Mouse (Mus musculus): Measurements from ENCODE around the gene Gm43552. TPM values are rescaled to one million over a fixed set of nuclear protein-coding genes. Genes with fewer than 3 reads are reported as not detected.
"Not testable (repeated sequence)": the region's sequence is repeated elsewhere in the genome, so short reads cannot be mapped to it uniquely, and the experiment has no call there.

The Gm43552 gene
- not detected in 2 replicates for polyA plus RNA-seq (2015; fragmentation: Nextera tagmentation; extraction: Ambion mirVana)

DNA sequence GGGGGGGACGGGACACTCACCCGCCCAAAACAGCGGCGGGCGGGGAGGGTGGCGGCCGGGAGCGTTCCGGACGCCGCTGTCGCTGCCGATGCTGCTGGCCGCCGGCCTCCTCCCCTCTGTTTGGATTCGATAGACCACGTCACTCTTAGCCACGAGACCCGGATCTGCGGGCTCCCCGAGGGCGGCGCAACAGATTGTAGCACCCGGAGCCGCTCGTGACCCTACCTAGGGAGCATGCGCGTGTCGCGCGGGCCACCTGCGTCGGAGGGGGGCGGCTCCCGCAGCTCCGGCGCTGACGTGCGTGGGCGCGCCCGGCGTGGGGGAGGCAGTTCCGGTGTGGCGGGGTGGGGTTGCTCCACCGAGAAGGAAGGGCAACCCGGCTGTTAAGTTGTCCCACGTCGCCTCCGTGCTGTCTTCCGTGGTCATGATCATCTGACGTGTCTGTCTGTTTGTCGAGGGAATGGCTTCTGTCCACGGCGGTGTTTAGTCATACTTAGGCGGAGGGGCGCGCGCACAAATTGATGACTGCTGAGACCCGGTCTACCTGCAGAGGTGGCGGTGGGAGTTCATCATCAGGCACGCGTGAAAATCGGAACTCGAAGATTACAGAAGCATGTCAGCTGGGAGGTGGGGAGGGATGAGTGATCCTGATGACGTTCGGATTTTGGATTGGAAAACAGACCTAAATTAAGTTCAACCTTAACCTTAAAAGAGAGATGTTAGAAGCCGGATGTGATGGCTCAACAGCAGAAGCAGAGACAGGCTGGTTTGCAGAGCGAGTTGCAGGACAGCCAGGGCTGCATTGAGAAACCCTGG is at the start of gene Gm43552:
Gene Gm43552, minus strand, starts transcription at position 118 of the 816 bp plus-strand sequence.
- Histone ChIP-seq H3K9ac (peak within 1 kb of the TSS; percentile 88), H3K4me2 (peak within 1 kb of the TSS; percentile 85), H3K27me3 (no peaks in the 10 kb centered on the region), H3K27ac (peak within 1 kb of the TSS; percentile 98), H3K36me3 (no peaks in the 10 kb centered on the region), H3K4me3 (replicated peaks) (peak within 1 kb of the TSS; percentile 88), H3K4me1 (peaks cover 14% of the 10 kb centered on the region), H3K9me3 (replicated peaks) (no peaks in the 10 kb centered on the region)
- ATAC-seq (replicated peaks; ENCODE audit: low FRiP score), result peak; percentile 97
- under 1% methylated on average over 64 of the region's 69 CpGs for WGBS

- Histone ChIP-seq H3K9me3 (replicated peaks) (no peaks in the 10 kb centered on the region), H3K36me3 (peaks cover 3% of the 10 kb centered on the region; the same call in 1 of the 2 replicates), H3K4me1 (peaks cover 8% of the 10 kb centered on the region; the same call in 1 of the 2 replicates), H3K27me3 (no peaks in the 10 kb centered on the region), H3K9ac (no peak overlapping the region), H3K27ac (no peak overlapping the region), H3K4me3 (replicated peaks) (no peak overlapping the region), H3K4me2 (no peak overlapping the region)
- WGBS, result 80% methylated on average over 3 of the region's 3 CpGs
- ATAC-seq (replicated peaks; ENCODE audit: low FRiP score), result no peak
Measured at GRCm38 (mm10) chr5:65541889-65542288, 49.3 kb upstream of the Gm43552 start.

GRCm38 (mm10) chr5:65539786-65540185 is 47.2 kb upstream of the Gm43552 start:
- H3K4me2 ChIP-seq, result no peak overlapping the region
- peaks cover 15% of the 10 kb centered on the region for H3K4me1 ChIP-seq
- H3K36me3 ChIP-seq, result no peaks in the 10 kb centered on the region
- no peak overlapping the region for H3K4me3 ChIP-seq (replicated peaks)
- H3K9ac ChIP-seq, result no peak overlapping the region
- no peaks in the 10 kb centered on the region for H3K27me3 ChIP-seq
- H3K9me3 ChIP-seq (replicated peaks), result no peaks in the 10 kb centered on the region
- WGBS, result 96% methylated on average over 3 of the region's 3 CpGs
- ATAC-seq (replicated peaks; ENCODE audit: low FRiP score), result no peak
- no peak overlapping the region for H3K27ac ChIP-seq

DNA sequence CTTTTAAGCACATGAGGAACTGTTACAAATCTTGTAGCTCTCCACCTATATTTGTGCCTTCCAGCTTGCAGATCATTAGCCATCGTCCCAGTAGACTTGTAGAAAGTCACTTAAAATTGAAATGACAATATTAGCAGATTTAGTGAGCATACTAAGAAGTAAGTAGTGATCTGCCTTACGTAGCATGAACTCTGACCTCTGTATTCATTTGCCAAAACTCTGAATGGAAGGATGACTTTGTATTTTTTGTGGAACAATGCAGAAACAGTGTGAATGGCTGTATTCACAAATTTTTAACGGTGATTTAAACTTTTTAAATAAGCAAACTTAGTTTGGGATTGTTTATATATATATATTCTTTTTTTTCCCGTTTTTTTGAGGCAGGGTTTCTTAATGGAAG is 46.2 kb upstream of the Gm43552 start:
- Histone ChIP-seq H3K27ac (no peak overlapping the region), H3K9ac (no peak overlapping the region), H3K4me1 (peaks cover 15% of the 10 kb centered on the region), H3K27me3 (no peaks in the 10 kb centered on the region), H3K4me2 (peak overlapping the region; percentile 51), H3K9me3 (replicated peaks) (no peaks in the 10 kb centered on the region), H3K4me3 (replicated peaks) (peak overlapping the region; percentile 23), H3K36me3 (no peaks in the 10 kb centered on the region)
- WGBS, result 40% methylated on average over 4 of the region's 4 CpGs
- ATAC-seq (replicated peaks; ENCODE audit: low FRiP score), result no peak

- under 1% methylated on average over 4 of the region's 4 CpGs for WGBS
- peak overlapping the region; percentile 73 for H3K4me2 ChIP-seq
- no peak for ATAC-seq (replicated peaks; ENCODE audit: low FRiP score)
- peak overlapping the region; percentile 99 for H3K27ac ChIP-seq
- H3K36me3 ChIP-seq, result no peaks in the 10 kb centered on the region
- H3K9me3 ChIP-seq (replicated peaks), result no peaks in the 10 kb centered on the region
- peak overlapping the region; percentile 97 for H3K9ac ChIP-seq
- H3K4me1 ChIP-seq, result peaks cover 15% of the 10 kb centered on the region
- H3K4me3 ChIP-seq (replicated peaks), result peak overlapping the region; percentile 86
- H3K27me3 ChIP-seq, result no peaks in the 10 kb centered on the region
Measured at GRCm38 (mm10) chr5:65538121-65538520, 45.5 kb upstream of the Gm43552 start.

DNA sequence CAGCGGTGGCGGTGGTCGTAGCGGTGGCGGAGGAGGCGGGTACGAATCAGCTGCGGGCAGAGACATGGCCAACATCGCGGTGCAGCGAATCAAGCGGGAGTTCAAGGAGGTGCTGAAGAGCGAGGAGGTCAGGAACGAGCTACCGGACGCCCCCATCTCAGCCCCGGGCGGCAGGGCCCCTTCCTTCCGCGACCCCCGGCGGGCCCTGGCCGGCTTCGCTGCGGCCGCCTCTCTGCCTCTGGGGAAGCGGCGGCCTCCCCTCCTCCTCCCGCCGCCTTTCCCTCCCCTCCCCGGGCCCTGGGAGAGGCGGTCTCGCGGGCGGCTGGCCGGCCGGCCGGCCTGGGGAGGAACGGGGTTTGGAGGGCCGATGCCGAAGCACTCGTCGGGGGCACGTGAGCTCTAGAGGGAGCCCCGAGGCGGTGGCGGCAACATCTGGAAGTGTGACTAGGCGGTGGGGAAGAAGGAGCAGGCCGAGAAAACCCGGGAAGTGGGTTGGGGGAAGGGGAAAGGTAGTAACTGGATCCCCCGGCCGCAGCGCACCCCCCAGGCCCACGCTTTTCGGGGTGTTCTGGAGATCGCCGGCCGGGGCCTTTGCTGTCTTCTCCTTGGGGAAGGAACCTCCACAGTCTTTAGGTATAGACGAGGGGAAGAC is 44.9 kb upstream of the Gm43552 start:
- Histone ChIP-seq H3K4me1 (peaks cover 15% of the 10 kb centered on the region), H3K36me3 (no peaks in the 10 kb centered on the region), H3K9me3 (replicated peaks) (no peaks in the 10 kb centered on the region), H3K27me3 (no peaks in the 10 kb centered on the region), H3K27ac (peak overlapping the region; percentile 99), H3K4me3 (replicated peaks) (peak overlapping the region; percentile 86), H3K9ac (peak overlapping the region; percentile 97), H3K4me2 (peak overlapping the region; percentile 73)
- under 1% methylated on average over 56 of the region's 59 CpGs for WGBS
- ATAC-seq (replicated peaks; ENCODE audit: low FRiP score), result peak; percentile 73

DNA sequence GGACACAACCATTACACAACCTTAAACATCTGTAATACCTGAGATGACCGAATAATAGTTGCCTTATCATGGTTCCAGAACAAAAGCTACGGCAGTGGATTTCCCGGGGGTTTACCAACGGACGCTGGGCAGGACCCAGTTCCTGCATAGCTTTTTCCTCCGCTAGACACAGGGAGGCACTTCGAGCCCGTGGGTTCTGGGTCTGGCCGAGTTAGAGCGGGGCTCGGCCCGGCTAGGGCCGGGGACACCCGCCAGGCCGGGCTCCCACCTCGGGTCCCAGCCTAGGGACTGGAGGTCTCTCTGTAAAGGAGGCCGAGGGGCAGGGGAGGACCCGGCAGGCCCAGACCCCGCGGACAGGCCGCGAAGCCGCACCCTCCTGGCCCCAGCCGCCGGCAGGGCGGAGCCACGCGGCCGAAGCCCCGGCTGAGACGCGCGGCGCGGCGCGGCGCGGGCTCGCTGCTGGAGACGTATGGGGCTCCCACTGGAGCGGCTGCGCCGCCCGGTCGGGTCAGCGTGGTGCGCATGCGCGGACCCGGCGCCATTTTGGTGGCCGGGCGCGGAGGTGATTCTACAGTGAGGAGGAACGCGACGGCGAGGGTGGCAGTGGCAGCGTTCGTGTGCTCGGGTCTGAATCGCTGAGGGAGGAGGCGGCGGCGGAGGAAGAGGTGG is 44.3 kb upstream of the Gm43552 start, which contains the start of the genes Smim14 and Ube2k:
Gene Smim14, minus strand, starts transcription at position 434 of the 669 bp plus-strand sequence.
Gene Ube2k, plus strand, starts transcription at position 483 of the 669 bp plus-strand sequence.
- peaks cover 15% of the 10 kb centered on the region for H3K4me1 ChIP-seq
- H3K4me2 ChIP-seq, result peak within 1 kb of the TSS; percentile 73
- WGBS, result under 1% methylated on average over 64 of the region's 66 CpGs
- ATAC-seq (replicated peaks; ENCODE audit: low FRiP score), result peak; percentile 99
- H3K9me3 ChIP-seq (replicated peaks), result no peaks in the 10 kb centered on the region
- no peaks in the 10 kb centered on the region for H3K36me3 ChIP-seq
- peak within 1 kb of the TSS; percentile 86 for H3K4me3 ChIP-seq (replicated peaks)
- H3K27ac ChIP-seq, result peak within 1 kb of the TSS; percentile 99
- H3K27me3 ChIP-seq, result no peaks in the 10 kb centered on the region
- peak within 1 kb of the TSS; percentile 97 for H3K9ac ChIP-seq

DNA sequence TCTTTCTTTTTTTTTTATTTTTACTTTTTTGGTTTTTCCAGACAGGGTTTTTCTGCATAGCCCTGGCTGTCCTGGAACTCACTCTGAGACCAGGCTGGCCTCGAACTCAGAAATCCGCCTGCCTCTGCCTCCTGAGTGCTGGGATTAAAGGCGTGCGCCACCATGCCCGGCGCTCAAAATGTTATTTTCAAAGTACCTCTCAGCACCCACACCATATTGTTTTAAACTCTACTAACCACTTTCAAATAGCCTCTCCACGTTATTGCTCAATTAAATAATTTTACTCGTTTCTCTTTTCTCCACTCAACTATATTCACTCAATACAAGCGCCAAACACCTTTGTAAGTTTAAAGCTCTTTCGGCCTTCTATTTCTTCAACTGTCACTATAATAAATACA is 43.4 kb upstream of the Gm43552 start:
- Histone ChIP-seq H3K27ac (peak overlapping the region; percentile 99), H3K4me2 (peak overlapping the region; percentile 73), H3K4me1 (peaks cover 15% of the 10 kb centered on the region), H3K9ac (peak overlapping the region; percentile 97), H3K4me3 (replicated peaks) (peak overlapping the region; percentile 86)
- WGBS, result 86% methylated on average over 10 of the region's 10 CpGs
- not testable (repeated sequence) for H3K36me3 ChIP-seq; ATAC-seq (replicated peaks; ENCODE audit: low FRiP score); H3K9me3 ChIP-seq (replicated peaks); H3K27me3 ChIP-seq

- Histone ChIP-seq H3K27me3 (no peaks in the 10 kb centered on the region), H3K36me3 (no peaks in the 10 kb centered on the region), H3K4me3 (replicated peaks) (no peak overlapping the region), H3K4me2 (no peak overlapping the region), H3K9ac (no peak overlapping the region), H3K4me1 (peaks cover 15% of the 10 kb centered on the region), H3K27ac (no peak overlapping the region), H3K9me3 (replicated peaks) (no peaks in the 10 kb centered on the region)
- ATAC-seq (replicated peaks; ENCODE audit: low FRiP score), result no peak
- WGBS, result 64% methylated on average over 5 of the region's 5 CpGs
Measured at GRCm38 (mm10) chr5:65535457-65536067, 42.9 kb upstream of the Gm43552 start.

- 78% methylated on average over 4 of the region's 4 CpGs for WGBS
- H3K4me1 ChIP-seq, result peaks cover 14% of the 10 kb centered on the region
- H3K4me3 ChIP-seq (replicated peaks), result no peak overlapping the region
- H3K4me2 ChIP-seq, result no peak overlapping the region
- no peaks in the 10 kb centered on the region for H3K27me3 ChIP-seq
- H3K27ac ChIP-seq, result no peak overlapping the region
- no peaks in the 10 kb centered on the region for H3K9me3 ChIP-seq (replicated peaks)
- no peak for ATAC-seq (replicated peaks; ENCODE audit: low FRiP score)
- no peak overlapping the region for H3K9ac ChIP-seq
- no peaks in the 10 kb centered on the region for H3K36me3 ChIP-seq
Measured at GRCm38 (mm10) chr5:65534496-65534895, 41.9 kb upstream of the Gm43552 start.

GRCm38 (mm10) chr5:65531283-65531682 is 38.6 kb upstream of the Gm43552 start:
- Histone ChIP-seq H3K4me1 (peaks cover 4% of the 10 kb centered on the region; the same call in 1 of the 2 replicates), H3K9me3 (replicated peaks) (no peaks in the 10 kb centered on the region), H3K27ac (no peak overlapping the region), H3K4me2 (no peak overlapping the region), H3K4me3 (replicated peaks) (no peak overlapping the region), H3K36me3 (no peaks in the 10 kb centered on the region), H3K9ac (no peak overlapping the region), H3K27me3 (no peaks in the 10 kb centered on the region)
- 75% methylated on average over 3 of the region's 3 CpGs for WGBS
- ATAC-seq (replicated peaks; ENCODE audit: low FRiP score), result no peak

Measured in kidney, embryonic 15.5 days (tissue).